Mouse (Mus musculus): ENCODE results near the gene Gzmf. TPM values are rescaled to one million over a fixed set of nuclear protein-coding genes. Genes with fewer than 3 reads are reported as not detected.
"Not testable (repeated sequence)": the region's sequence is repeated elsewhere in the genome, so short reads cannot be mapped to it uniquely, and the experiment has no call there.

Gzmf gene
- not detected in 2 replicates for polyA plus RNA-seq (2015; fragmentation: Nextera tagmentation; extraction: Ambion mirVana)

- ATAC-seq (replicated peaks; ENCODE audit: low FRiP score, low read depth) (no peak), DNase-seq (ENCODE audit: low spot score) (no peak)
- H3K9me3 ChIP-seq (replicated peaks; ENCODE audit: low read length), result no peaks in the 10 kb centered on the region
- H3K27me3 ChIP-seq (ENCODE audit: insufficient read depth, low read length), result no peaks in the 10 kb centered on the region
- H3K4me2 ChIP-seq (ENCODE audit: low read length), result no peak within 1 kb of the TSS
- H3K4me1 ChIP-seq (replicated peaks; ENCODE audit: insufficient read depth, low read length), result no peaks in the 10 kb centered on the region
- no peaks in the 10 kb centered on the region for H3K36me3 ChIP-seq (ENCODE audit: insufficient read depth, low read length)
- H3K4me3 ChIP-seq (replicated peaks; ENCODE audit: low read depth, low read length), result no peak within 1 kb of the TSS
- H3K9ac ChIP-seq (ENCODE audit: low read depth, low read length), result no peak within 1 kb of the TSS
- no peak within 1 kb of the TSS for H3K27ac ChIP-seq
- TF ChIP-seq CTCF (IDR thresholded peaks at IDR 0.05; ENCODE audit: low read depth), result no peak
- WGBS, result 93% methylated on average over 4 of the region's 4 CpGs
These were observed at the start of gene Gzmf for GRCm38 (mm10) chr14:56211317-56211716. TSS of gene Gzmf (minus strand) at chr14:56211417.

- no peak for ATAC-seq (replicated peaks; ENCODE audit: low FRiP score, low read depth)
- no peaks in the 10 kb centered on the region for H3K4me1 ChIP-seq (replicated peaks; ENCODE audit: insufficient read depth, low read length)
- H3K9me3 ChIP-seq (replicated peaks; ENCODE audit: low read length), result no peaks in the 10 kb centered on the region
- DNase-seq (ENCODE audit: low spot score), result peak; percentile 16
- no peaks in the 10 kb centered on the region for H3K36me3 ChIP-seq (ENCODE audit: insufficient read depth, low read length)
- H3K27me3 ChIP-seq (ENCODE audit: insufficient read depth, low read length), result no peaks in the 10 kb centered on the region
- H3K4me3 ChIP-seq (replicated peaks; ENCODE audit: low read depth, low read length), result no peak overlapping the region
- no peak overlapping the region for H3K27ac ChIP-seq
- no peak overlapping the region for H3K4me2 ChIP-seq (ENCODE audit: low read length)
- H3K9ac ChIP-seq (ENCODE audit: low read depth, low read length), result no peak overlapping the region
- peak; percentile 49 for TF ChIP-seq CTCF (IDR thresholded peaks at IDR 0.05; ENCODE audit: low read depth)
These were observed 29.2 kb upstream of the Gzmf start for GRCm38 (mm10) chr14:56240409-56240808.

- ATAC-seq (replicated peaks; ENCODE audit: low FRiP score, low read depth) (no peak), DNase-seq (ENCODE audit: low spot score) (no peak)
- H3K4me3 ChIP-seq (replicated peaks; ENCODE audit: low read depth, low read length), result no peak within 1 kb of the TSS
- 71% methylated on average over 2 of the region's 2 CpGs for WGBS
- no peaks in the 10 kb centered on the region for H3K4me1 ChIP-seq (replicated peaks; ENCODE audit: insufficient read depth, low read length)
- H3K9me3 ChIP-seq (replicated peaks; ENCODE audit: low read length), result no peaks in the 10 kb centered on the region
- no peak within 1 kb of the TSS for H3K27ac ChIP-seq
- no peak within 1 kb of the TSS for H3K4me2 ChIP-seq (ENCODE audit: low read length)
- no peaks in the 10 kb centered on the region for H3K27me3 ChIP-seq (ENCODE audit: insufficient read depth, low read length)
- H3K36me3 ChIP-seq (ENCODE audit: insufficient read depth, low read length), result no peaks in the 10 kb centered on the region
- H3K9ac ChIP-seq (ENCODE audit: low read depth, low read length), result no peak within 1 kb of the TSS
- no peak for TF ChIP-seq CTCF (IDR thresholded peaks at IDR 0.05; ENCODE audit: low read depth)
These were observed 23.3 kb upstream of the Gzmf start, which contains the start of gene Gzmc for GRCm38 (mm10) chr14:56234556-56234955. TSS of gene Gzmc (minus strand) at chr14:56234656.

- H3K36me3 ChIP-seq (ENCODE audit: insufficient read depth, low read length), result no peaks in the 10 kb centered on the region
- H3K4me1 ChIP-seq (replicated peaks; ENCODE audit: insufficient read depth, low read length), result no peaks in the 10 kb centered on the region
- H3K27me3 ChIP-seq (ENCODE audit: insufficient read depth, low read length), result no peaks in the 10 kb centered on the region
- no peak overlapping the region for H3K4me3 ChIP-seq (replicated peaks; ENCODE audit: low read depth, low read length)
- no peak for ATAC-seq (replicated peaks; ENCODE audit: low FRiP score, low read depth)
- H3K9ac ChIP-seq (ENCODE audit: low read depth, low read length), result no peak overlapping the region
- DNase-seq (ENCODE audit: low spot score), result no peak
- no peaks in the 10 kb centered on the region for H3K9me3 ChIP-seq (replicated peaks; ENCODE audit: low read length)
- no peak overlapping the region for H3K27ac ChIP-seq
- TF ChIP-seq CTCF (IDR thresholded peaks at IDR 0.05; ENCODE audit: low read depth), result no peak
- no peak overlapping the region for H3K4me2 ChIP-seq (ENCODE audit: low read length)
- 92% methylated on average over 1 of the region's 1 CpGs for WGBS
These were observed 5.6 kb downstream of the Gzmf start for GRCm38 (mm10) chr14:56205613-56206012.

- TF ChIP-seq CTCF (IDR thresholded peaks at IDR 0.05; ENCODE audit: low read depth), result peak; percentile 71
- not testable (repeated sequence) for H3K36me3 ChIP-seq (ENCODE audit: insufficient read depth, low read length); H3K27me3 ChIP-seq (ENCODE audit: insufficient read depth, low read length); H3K27ac ChIP-seq; H3K4me3 ChIP-seq (replicated peaks; ENCODE audit: low read depth, low read length); H3K9ac ChIP-seq (ENCODE audit: low read depth, low read length); H3K9me3 ChIP-seq (replicated peaks; ENCODE audit: low read length); H3K4me2 ChIP-seq (ENCODE audit: low read length); H3K4me1 ChIP-seq (replicated peaks; ENCODE audit: insufficient read depth, low read length)
- ATAC-seq (replicated peaks; ENCODE audit: low FRiP score, low read depth), result 0 out of 2 replicates have a peak, but pooled peaks have one; percentile 17
- 33% methylated on average over 5 of the region's 5 CpGs for WGBS
- peak; percentile 65 for DNase-seq (ENCODE audit: low spot score)
These were observed 6.2 kb downstream of the Gzmf start for GRCm38 (mm10) chr14:56205021-56205420.

DNA sequence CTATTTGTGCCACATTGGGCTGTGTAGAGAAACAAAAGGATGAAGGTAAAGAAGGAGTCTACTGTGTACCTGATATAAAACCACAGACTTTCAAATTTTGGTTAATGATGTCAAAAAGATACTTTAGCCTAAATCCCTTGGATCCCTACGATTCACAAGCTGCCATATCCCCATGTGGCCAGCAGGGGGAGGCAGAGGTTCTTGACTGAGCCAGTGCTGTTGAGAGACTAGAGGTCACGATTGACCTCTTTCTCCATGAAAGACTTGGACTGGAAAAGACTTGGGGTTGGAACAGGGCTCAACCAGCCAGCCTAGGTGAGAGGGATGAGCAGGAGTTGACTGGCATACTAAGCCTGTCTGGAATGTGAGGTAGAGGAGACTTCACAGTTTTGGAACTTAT, 7.2 kb downstream of the Gzmf start:
- Histone ChIP-seq H3K27me3 (ENCODE audit: insufficient read depth, low read length) (no peaks in the 10 kb centered on the region), H3K9me3 (replicated peaks; ENCODE audit: low read length) (no peaks in the 10 kb centered on the region), H3K4me2 (ENCODE audit: low read length) (no peak overlapping the region), H3K36me3 (ENCODE audit: insufficient read depth, low read length) (no peaks in the 10 kb centered on the region), H3K9ac (ENCODE audit: low read depth, low read length) (no peak overlapping the region), H3K4me1 (replicated peaks; ENCODE audit: insufficient read depth, low read length) (no peaks in the 10 kb centered on the region), H3K27ac (no peak overlapping the region), H3K4me3 (replicated peaks; ENCODE audit: low read depth, low read length) (no peak overlapping the region)
- DNase-seq (ENCODE audit: low spot score), result peak; percentile 68
- 9% methylated on average over 2 of the region's 2 CpGs for WGBS
- TF ChIP-seq CTCF (IDR thresholded peaks at IDR 0.05; ENCODE audit: low read depth), result peak; percentile 95
- ATAC-seq (replicated peaks; ENCODE audit: low FRiP score, low read depth), result no peak

GRCm38 (mm10) chr14:56186946-56187345, 24.3 kb downstream of the Gzmf start:
- Histone ChIP-seq H3K4me3 (replicated peaks; ENCODE audit: low read depth, low read length) (no peak overlapping the region), H3K9ac (ENCODE audit: low read depth, low read length) (no peak overlapping the region), H3K4me1 (replicated peaks; ENCODE audit: insufficient read depth, low read length) (no peaks in the 10 kb centered on the region), H3K4me2 (ENCODE audit: low read length) (no peak overlapping the region), H3K36me3 (ENCODE audit: insufficient read depth, low read length) (no peaks in the 10 kb centered on the region), H3K9me3 (replicated peaks; ENCODE audit: low read length) (no peaks in the 10 kb centered on the region), H3K27me3 (ENCODE audit: insufficient read depth, low read length) (no peaks in the 10 kb centered on the region), H3K27ac (no peak overlapping the region)
- no peak for DNase-seq (ENCODE audit: low spot score)
- no peak for ATAC-seq (replicated peaks; ENCODE audit: low FRiP score, low read depth)
- TF ChIP-seq CTCF (IDR thresholded peaks at IDR 0.05; ENCODE audit: low read depth), result peak; percentile 25; the same call in 1 of the 2 replicates
- WGBS, result 68% methylated on average over 6 of the region's 6 CpGs

Data from kidney, postnatal 0 days (tissue).